Mouse (Mus musculus): ENCODE data around the gene Magea6.
"Not testable (repeated sequence)": the region's sequence is repeated elsewhere in the genome, so short reads cannot be mapped to it uniquely, and the experiment has no call there.

The Magea6 gene

DNA sequence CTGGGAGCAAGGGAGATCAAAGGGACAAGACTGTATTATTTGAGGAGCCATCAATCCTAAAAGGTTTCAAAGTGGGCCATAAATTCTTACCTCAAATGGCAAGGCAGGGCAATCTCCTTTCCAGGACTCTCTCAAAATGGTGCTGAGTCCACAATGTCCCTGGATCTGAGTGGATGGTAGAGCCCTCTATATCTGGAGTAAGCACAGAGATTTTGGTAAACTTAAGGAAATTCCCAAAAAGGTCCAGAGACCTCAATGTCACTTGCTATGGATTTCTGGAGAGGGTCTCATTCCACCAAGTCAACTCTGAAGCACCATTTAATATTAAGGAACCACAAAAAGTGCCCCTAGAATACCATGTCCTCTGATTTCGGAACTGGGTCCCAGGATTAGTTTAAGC lies at the start of gene Magea6:
TSS of gene Magea6 (minus strand) at position 101 of the 400 bp plus-strand sequence.
- not testable (repeated sequence) for DNase-seq (ENCODE audit: low spot score)

DNA sequence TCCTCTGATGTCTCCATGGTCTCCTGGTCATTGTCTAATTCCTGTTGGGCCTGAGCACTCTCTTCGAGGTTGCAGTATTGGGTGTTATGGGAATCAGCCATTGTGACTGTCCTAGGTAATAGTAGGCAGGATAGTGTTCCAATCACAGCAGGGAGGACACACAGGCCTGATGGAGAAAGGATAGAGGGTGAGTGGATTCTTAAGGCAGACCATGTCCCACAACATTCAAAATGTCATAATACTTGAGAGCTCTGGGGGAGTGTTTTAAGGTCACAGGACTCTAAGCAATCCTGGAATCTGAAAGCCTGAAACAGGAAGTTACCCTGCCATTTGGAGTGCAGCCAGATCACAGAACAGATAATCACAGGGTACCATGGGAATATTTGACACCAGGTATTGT lies 13.6 kb upstream of the Magea6 start, which contains the start of gene Magea3:
TSS of gene Magea3 (minus strand) at position 101 of the 400 bp plus-strand sequence.
- DNase-seq (ENCODE audit: low spot score), result not testable (repeated sequence)

- DNase-seq (ENCODE audit: low spot score), result not testable (repeated sequence)
Measured at GRCm38 (mm10) chrX:154890167-154890566, 45.6 kb downstream of the Magea6 start, which contains the start of gene Cldn34b1. Gene Cldn34b1 (minus strand): TSS chrX:154890267.

Measured in urinary bladder, postnatal 25 days (tissue).